Mouse (Mus musculus) myocyte (in vitro differentiated cells): ENCODE data around the gene Cd2bp2.

Experiments used
- POLR2AphosphoS2 ChIP-seq: IDR thresholded peaks from one replicate; pipeline ENCODE4 v1.6.1; 2011; ENCODE audit warnings: low read depth, control low read depth; ENCODE audit not compliant: insufficient read length
- SRF ChIP-seq: IDR thresholded peaks from one replicate; pipeline ENCODE4 v1.6.1; 2011; ENCODE audit warnings: low read depth; ENCODE audit not compliant: control insufficient read depth, insufficient read length
- USF1 ChIP-seq: IDR thresholded peaks from one replicate; pipeline ENCODE4 v1.6.1; 2011; ENCODE audit warnings: low read depth, mild to moderate bottlenecking, control low read depth, moderate library complexity

GRCm38 (mm10) chr7:127223106-127223505 is 27.3 kb upstream of the Cd2bp2 start:
- TF ChIP-seq POLR2AphosphoS2 (no peak), SRF (no peak), USF1 (no peak)
